Mouse (Mus musculus) neural tube, embryonic 12.5 days (tissue): Measurements from ENCODE around the gene Rab3gap1. TPM values are rescaled to one million over a fixed set of nuclear protein-coding genes. Genes with fewer than 3 reads are reported as not detected.

Source experiments
- ATAC-seq: fragments of 200-750 bp; cut with Nextera tagmentation; 2 replicates; pipeline ENCODE4 v1.8.0; 2017; ENCODE audit warnings: low read depth, mild to moderate bottlenecking, moderate TSS enrichment, moderate library complexity; ENCODE audit not compliant: low FRiP score
- H3K27ac ChIP-seq: fragments of 300-500 bp; sonication (generic); 2 replicates; pipeline ENCODE4 v1.5.1; 2016
- H3K27me3 ChIP-seq: fragments of 300-500 bp; sonication (generic); replicated peaks from 2 replicates; pipeline ENCODE4 v1.6.1; 2016; ENCODE audit warnings: mild to moderate bottlenecking
- H3K36me3 ChIP-seq: fragments of 300-500 bp; sonication (generic); 2 replicates; pipeline ENCODE4 v1.6.1; 2016; ENCODE audit warnings: mild to moderate bottlenecking
- H3K4me1 ChIP-seq: fragments of 300-500 bp; sonication (generic); 2 replicates; pipeline ENCODE4 v1.6.1; 2016
- H3K4me2 ChIP-seq: fragments of 300-500 bp; sonication (generic); replicated peaks from 2 replicates; pipeline ENCODE4 v1.6.1; 2016; ENCODE audit warnings: mild to moderate bottlenecking
- H3K4me3 ChIP-seq: fragments of 300-500 bp; sonication (generic); 2 replicates; pipeline ENCODE4 v1.5.1; 2016
- H3K9ac ChIP-seq: fragments of 300-500 bp; sonication (generic); 2 replicates; pipeline ENCODE4 v1.6.1; 2016; ENCODE audit warnings: mild to moderate bottlenecking
- H3K9me3 ChIP-seq: fragments of 300-500 bp; sonication (generic); 2 replicates; pipeline ENCODE4 v1.6.1; 2016; ENCODE audit warnings: mild to moderate bottlenecking
- WGBS: fragments of 180-500 bp; shearing (Covaris S2); methylation state at CpG from one replicate; pipeline ENCODE4 v1.1.7; 2016; 5-methylcytosine and 5-hydroxymethylcytosine counted together
- polyA plus RNA-seq: library from polyadenylated mRNA; unstranded; fragments of >200 nt; fragmentation: Nextera tagmentation; extraction: Ambion mirVana; gene quantifications from 2 replicates; pipeline ENCODE4 v1.2.1, GENCODE M21; 2016

Gene Rab3gap1
- polyA plus RNA-seq, 1 experiment from 2014 or later, result 18.5 TPM

- ATAC-seq, result no peak
- H3K27me3 ChIP-seq, result no peaks in the 10 kb centered on the region
These were observed 94.8 kb downstream of the Rab3gap1 start for GRCm38 (mm10) chr1:127963326-127963725.

GRCm38 (mm10) chr1:127970870-127971269, 102.3 kb downstream of the Rab3gap1 start:
- ATAC-seq, result no peak
- Histone ChIP-seq H3K4me2 (no peak overlapping the region), H3K27me3 (no peaks in the 10 kb centered on the region), H3K9ac (no peak overlapping the region), H3K9me3 (no peaks in the 10 kb centered on the region), H3K27ac (no peak overlapping the region), H3K4me1 (no peaks in the 10 kb centered on the region), H3K4me3 (no peak overlapping the region), H3K36me3 (no peaks in the 10 kb centered on the region)
- 91% methylated on average over 4 of the region's 4 CpGs for WGBS

More at GRCm38 (mm10) chr1:127963326-127963725, 94.8 kb downstream of the Rab3gap1 start:
- H3K4me1 ChIP-seq, result peaks cover 6% of the 10 kb centered on the region; the same call in 1 of the 2 replicates
- H3K4me2 ChIP-seq, result no peak overlapping the region
- whole genome bisulfite sequencing, result 95% methylated on average over 3 of the region's 3 CpGs
- H3K36me3 ChIP-seq, result no peaks in the 10 kb centered on the region
- no peak overlapping the region for H3K27ac ChIP-seq
- H3K9ac ChIP-seq, result no peak overlapping the region
- H3K9me3 ChIP-seq, result no peaks in the 10 kb centered on the region
- no peak overlapping the region for H3K4me3 ChIP-seq

GRCm38 (mm10) chr1:127974082-127974481, 105.5 kb downstream of the Rab3gap1 start:
- no peaks in the 10 kb centered on the region for H3K36me3 ChIP-seq
- H3K9me3 ChIP-seq, result no peaks in the 10 kb centered on the region
- H3K4me3 ChIP-seq, result no peak overlapping the region
- 91% methylated on average over 4 of the region's 4 CpGs for WGBS
- no peaks in the 10 kb centered on the region for H3K27me3 ChIP-seq
- no peak overlapping the region for H3K4me2 ChIP-seq
- H3K27ac ChIP-seq, result no peak overlapping the region
- H3K4me1 ChIP-seq, result no peaks in the 10 kb centered on the region
- no peak overlapping the region for H3K9ac ChIP-seq
- ATAC-seq, result no peak

GRCm38 (mm10) chr1:127975676-127976075, 107.1 kb downstream of the Rab3gap1 start:
- no peaks in the 10 kb centered on the region for H3K27me3 ChIP-seq
- no peaks in the 10 kb centered on the region for H3K36me3 ChIP-seq
- H3K4me3 ChIP-seq, result no peak overlapping the region
- H3K27ac ChIP-seq, result no peak overlapping the region
- H3K4me2 ChIP-seq, result no peak overlapping the region
- H3K4me1 ChIP-seq, result no peaks in the 10 kb centered on the region
- 86% methylated on average over 2 of the region's 2 CpGs for WGBS
- H3K9ac ChIP-seq, result no peak overlapping the region
- ATAC-seq, result no peak
- no peaks in the 10 kb centered on the region for H3K9me3 ChIP-seq

GRCm38 (mm10) chr1:127976106-127976505, 107.5 kb downstream of the Rab3gap1 start:
- Histone ChIP-seq H3K4me2 (no peak overlapping the region), H3K36me3 (no peaks in the 10 kb centered on the region), H3K4me1 (no peaks in the 10 kb centered on the region), H3K4me3 (no peak overlapping the region), H3K27ac (no peak overlapping the region), H3K27me3 (no peaks in the 10 kb centered on the region), H3K9me3 (no peaks in the 10 kb centered on the region), H3K9ac (no peak overlapping the region)
- WGBS, result 87% methylated on average over 6 of the region's 6 CpGs
- ATAC-seq, result no peak

- no peak overlapping the region for H3K4me2 ChIP-seq
- H3K27ac ChIP-seq, result no peak overlapping the region
- H3K27me3 ChIP-seq, result no peaks in the 10 kb centered on the region
- H3K4me1 ChIP-seq, result no peaks in the 10 kb centered on the region
- WGBS, result 95% methylated on average over 1 of the region's 1 CpGs
- ATAC-seq, result no peak
- H3K9ac ChIP-seq, result no peak overlapping the region
- no peaks in the 10 kb centered on the region for H3K9me3 ChIP-seq
- H3K36me3 ChIP-seq, result no peaks in the 10 kb centered on the region
- no peak overlapping the region for H3K4me3 ChIP-seq
These were observed 109.6 kb downstream of the Rab3gap1 start for GRCm38 (mm10) chr1:127978125-127978524.

DNA sequence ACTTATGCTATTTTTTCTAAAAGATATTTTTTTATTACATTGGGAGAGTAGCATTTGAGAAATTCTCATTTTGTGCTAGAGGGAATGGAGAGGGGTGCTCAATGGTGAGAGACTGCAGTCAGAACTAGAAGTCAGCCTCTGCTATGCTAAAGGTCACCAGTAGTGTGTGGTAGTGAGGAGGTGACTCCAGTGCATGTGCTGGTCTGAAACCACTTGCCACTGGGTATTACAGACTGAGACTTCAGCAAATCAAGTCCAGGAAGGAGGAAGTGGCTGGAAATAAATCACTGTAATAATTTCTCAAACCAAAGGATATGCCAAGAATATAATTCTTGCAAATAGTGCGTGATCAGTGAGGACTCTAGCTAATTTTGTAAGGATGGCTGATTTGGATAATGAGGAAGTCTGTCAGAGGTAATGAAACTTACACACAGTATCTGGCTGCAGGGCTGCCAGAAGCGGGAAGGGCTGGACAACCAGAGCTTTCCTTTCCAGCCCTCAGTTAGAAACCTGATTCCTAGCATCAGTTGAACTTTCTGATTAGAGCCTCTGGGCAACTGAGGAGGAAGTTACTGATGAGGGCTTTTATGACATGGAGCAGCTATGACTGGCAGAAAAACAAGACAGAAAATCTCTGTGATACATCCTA, 112.5 kb downstream of the Rab3gap1 start:
- H3K9me3 ChIP-seq, result no peaks in the 10 kb centered on the region
- H3K36me3 ChIP-seq, result no peaks in the 10 kb centered on the region
- WGBS, result 80% methylated on average over 2 of the region's 2 CpGs
- H3K27me3 ChIP-seq, result no peaks in the 10 kb centered on the region
- no peak for ATAC-seq
- H3K4me3 ChIP-seq, result no peak overlapping the region
- H3K27ac ChIP-seq, result no peak overlapping the region
- H3K4me2 ChIP-seq, result no peak overlapping the region
- no peaks in the 10 kb centered on the region; the same call in 1 of the 2 replicates for H3K4me1 ChIP-seq
- no peak overlapping the region for H3K9ac ChIP-seq

GRCm38 (mm10) chr1:127982268-127982667, 113.7 kb downstream of the Rab3gap1 start:
- H3K9ac ChIP-seq, result no peak overlapping the region
- WGBS, result 84% methylated on average over 3 of the region's 3 CpGs
- no peak for ATAC-seq
- H3K9me3 ChIP-seq, result no peaks in the 10 kb centered on the region
- H3K27me3 ChIP-seq, result no peaks in the 10 kb centered on the region
- no peaks in the 10 kb centered on the region for H3K36me3 ChIP-seq
- H3K4me2 ChIP-seq, result no peak overlapping the region
- H3K4me1 ChIP-seq, result no peaks in the 10 kb centered on the region; the same call in 1 of the 2 replicates
- H3K27ac ChIP-seq, result no peak overlapping the region
- H3K4me3 ChIP-seq, result no peak overlapping the region

- Histone ChIP-seq H3K4me2 (no peak overlapping the region), H3K4me3 (no peak overlapping the region), H3K36me3 (no peaks in the 10 kb centered on the region), H3K27me3 (no peaks in the 10 kb centered on the region), H3K27ac (no peak overlapping the region), H3K9ac (no peak overlapping the region), H3K9me3 (no peaks in the 10 kb centered on the region), H3K4me1 (no peaks in the 10 kb centered on the region; the same call in 1 of the 2 replicates)
- WGBS, result 94% methylated on average over 5 of the region's 5 CpGs
- ATAC-seq, result no peak
These were observed 114.9 kb downstream of the Rab3gap1 start for GRCm38 (mm10) chr1:127983274-127983993.

- H3K9me3 ChIP-seq, result no peaks in the 10 kb centered on the region
- no peak overlapping the region for H3K27ac ChIP-seq
- no peak for ATAC-seq
- H3K4me1 ChIP-seq, result peaks cover 4% of the 10 kb centered on the region; the same call in 1 of the 2 replicates
- no peak overlapping the region for H3K9ac ChIP-seq
- H3K4me2 ChIP-seq, result no peak overlapping the region
- whole genome bisulfite sequencing, result 23% methylated on average over 3 of the region's 3 CpGs
- H3K4me3 ChIP-seq, result no peak overlapping the region
- no peaks in the 10 kb centered on the region for H3K36me3 ChIP-seq
- no peaks in the 10 kb centered on the region for H3K27me3 ChIP-seq
These were observed 116.8 kb downstream of the Rab3gap1 start for GRCm38 (mm10) chr1:127985391-127985790.

DNA sequence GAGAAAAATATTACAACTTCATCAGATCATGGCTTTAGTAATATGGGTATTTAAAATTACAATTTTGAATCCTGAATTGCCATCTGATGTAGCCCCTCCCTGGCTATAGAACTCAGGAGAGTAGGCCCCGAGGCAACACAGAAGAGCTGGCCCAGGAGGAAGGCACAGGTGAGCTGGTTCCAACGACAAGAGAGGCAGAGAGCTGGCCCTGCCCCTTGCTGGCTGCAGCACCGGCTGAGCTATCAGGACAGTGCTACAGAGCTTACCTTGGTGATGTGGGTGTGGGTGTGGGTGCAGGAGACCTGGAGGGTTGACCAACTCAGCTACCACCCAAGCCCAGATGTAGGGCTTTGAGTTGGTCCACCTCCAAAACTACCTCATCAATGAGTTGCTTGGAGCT, 119.7 kb downstream of the Rab3gap1 start:
- no peak overlapping the region for H3K27ac ChIP-seq
- no peaks in the 10 kb centered on the region for H3K36me3 ChIP-seq
- no peak for ATAC-seq
- no peak overlapping the region for H3K4me3 ChIP-seq
- peaks cover 6% of the 10 kb centered on the region; the same call in 1 of the 2 replicates for H3K4me1 ChIP-seq
- no peaks in the 10 kb centered on the region for H3K9me3 ChIP-seq
- no peak overlapping the region for H3K9ac ChIP-seq
- H3K4me2 ChIP-seq, result no peak overlapping the region
- 75% methylated on average over 3 of the region's 3 CpGs for WGBS
- H3K27me3 ChIP-seq, result no peaks in the 10 kb centered on the region

- Histone ChIP-seq H3K9me3 (no peaks in the 10 kb centered on the region), H3K9ac (no peak overlapping the region), H3K36me3 (no peaks in the 10 kb centered on the region), H3K27me3 (no peaks in the 10 kb centered on the region), H3K4me3 (no peak overlapping the region), H3K4me2 (no peak overlapping the region), H3K4me1 (peaks cover 6% of the 10 kb centered on the region; the same call in 1 of the 2 replicates), H3K27ac (no peak overlapping the region)
- no peak for ATAC-seq
- WGBS, result 87% methylated on average over 4 of the region's 4 CpGs
These were observed 120.8 kb downstream of the Rab3gap1 start for GRCm38 (mm10) chr1:127989387-127989786.
